ENCODE assay signal across 16 mouse cellular contexts in genomic region chr15:83423589-83424384, GRCm38 (mm10). TPM values are rescaled to one million over a fixed set of nuclear protein-coding genes. Genes with fewer than 3 reads are reported as not detected.
A peak's percentile ranks its signal among the peaks of the same experiment; 100 is the strongest.
DNase-seq lines count a peak whose midpoint lies in the region; ATAC-seq and TF ChIP-seq lines count a peak whose summit lies in the region.
"Had no signal": no experiment of that assay in that cellular context is flagged by ENCODE, and none has a peak within 500 bp of the region (broad histone marks: within the 10 kb centered on the region; RNA-seq: fewer than 3 reads in every experiment).

No protein-coding gene starts in this region.

- no peak overlapping the region for H3K4me2 ChIP-seq in kidney, embryonic 15.5 days
- H3K4me2 ChIP-seq in intestine, postnatal 0 days (replicated peaks; ENCODE audit: low read depth) = no peak overlapping the region
- H3K4me2 ChIP-seq: forebrain, embryonic 12.5 days; limb, embryonic 15.5 days had no signal

- no peaks in the 10 kb centered on the region for H3K36me3 ChIP-seq in kidney, embryonic 15.5 days
- no peaks in the 10 kb centered on the region for H3K36me3 ChIP-seq in intestine, postnatal 0 days (ENCODE audit: control insufficient read depth, insufficient read depth)
- H3K36me3 ChIP-seq: embryonic facial prominence, embryonic 10.5 days; forebrain, embryonic 12.5 days; limb, embryonic 15.5 days; midbrain, embryonic 10.5 days had no signal

- no peaks in the 10 kb centered on the region for H3K27me3 ChIP-seq in kidney, embryonic 15.5 days
- no peaks in the 10 kb centered on the region for H3K27me3 ChIP-seq in intestine, postnatal 0 days (replicated peaks; ENCODE audit: control insufficient read depth, insufficient read depth, low read length)
- H3K27me3 ChIP-seq: forebrain, embryonic 12.5 days; limb, embryonic 15.5 days; Patski had no signal

- peak; percentile 64; the same call in 1 of the 2 replicates for ATAC-seq in kidney, embryonic 15.5 days (replicated peaks; ENCODE audit: low FRiP score)
- no peak for ATAC-seq in intestine, postnatal 0 days
- ATAC-seq: hindbrain, embryonic 16.5 days; Patski had no signal

- H3K4me3 ChIP-seq in kidney, embryonic 15.5 days (replicated peaks) = no peak overlapping the region
- no peak overlapping the region for H3K4me3 ChIP-seq in intestine, postnatal 0 days (ENCODE audit: low read depth, low read length)
- H3K4me3 ChIP-seq: embryonic facial prominence, embryonic 10.5 days; forebrain, embryonic 12.5 days; limb, embryonic 15.5 days; midbrain, embryonic 10.5 days had no signal

- no peak for DNase-seq in kidney, adult 8-10 months
- DNase-seq in c-Kit-positive CD71-positive TER-119-positive erythroid progenitor cells, embryonic 14.5 days (ENCODE audit: low spot score) = peak; percentile 51
- DNase-seq in spleen, postnatal 36 days (ENCODE audit: low spot score in 2 of 2) = peak; percentile 44 to 69
- DNase-seq in left cerebral cortex, adult 8-10 months (ENCODE audit: low spot score in 2 of 2) = no peak
- DNase-seq in cerebellum, adult 9-11 months = no peak
- DNase-seq: adrenal gland, adult 8-10 months; gastrocnemius, postnatal 25 days; kidney, postnatal 10 days had no signal

- 0 out of 2 replicates have a peak, but pooled peaks have one; percentile 14 for TF ChIP-seq CTCF in intestine, postnatal 0 days (IDR thresholded peaks at IDR 0.05; ENCODE audit: low read depth)

- 62% methylated on average over 5 of the region's 5 CpGs for WGBS in kidney, embryonic 15.5 days
- WGBS in intestine, postnatal 0 days = 42% methylated on average over 5 of the region's 5 CpGs

- no peak overlapping the region for H3K27ac ChIP-seq in kidney, embryonic 15.5 days
- H3K27ac ChIP-seq in intestine, postnatal 0 days (ENCODE audit: low read depth, low read length) = no peak overlapping the region
- H3K27ac ChIP-seq: embryonic facial prominence, embryonic 10.5 days; forebrain, embryonic 12.5 days; limb, embryonic 15.5 days; midbrain, embryonic 10.5 days had no signal

- no peaks in the 10 kb centered on the region for H3K9me3 ChIP-seq in kidney, embryonic 15.5 days (replicated peaks)
- no peaks in the 10 kb centered on the region for H3K9me3 ChIP-seq in intestine, postnatal 0 days (ENCODE audit: control insufficient read depth)
- H3K9me3 ChIP-seq: embryonic facial prominence, embryonic 10.5 days; forebrain, embryonic 12.5 days; limb, embryonic 15.5 days; midbrain, embryonic 10.5 days had no signal

- no peak overlapping the region for H3K9ac ChIP-seq in kidney, embryonic 15.5 days
- no peak overlapping the region for H3K9ac ChIP-seq in intestine, postnatal 0 days (ENCODE audit: low read depth, low read length)
- H3K9ac ChIP-seq: forebrain, embryonic 12.5 days; limb, embryonic 15.5 days had no signal

- peaks cover 49% of the 10 kb centered on the region for H3K4me1 ChIP-seq in kidney, embryonic 15.5 days
- no peaks in the 10 kb centered on the region for H3K4me1 ChIP-seq in intestine, postnatal 0 days (replicated peaks; ENCODE audit: control insufficient read depth, insufficient read depth, low read length)

RNA-seq across cellular contexts. Expression of gene Pacsin2, which starts 40.6 kb away (rescaled TPM):
- polyA plus RNA-seq in kidney, embryonic 15.5 days (2015; fragmentation: Nextera tagmentation; extraction: Ambion mirVana) = 74.6 and 76.4 TPM in 2 replicates
- 40.9 and 47.3 TPM in 2 replicates for polyA plus RNA-seq in intestine, postnatal 0 days (2015; fragmentation: Nextera tagmentation; extraction: Ambion mirVana)
- total RNA-seq in left cerebral cortex, adult 8-10 months (2022) = 100 to 1,000 TPM in 2 of 4 experiments, 10 to 100 TPM in 2; 86.2 to 103 (median 98.5) TPM

Comparison
In these comparisons a context has a peak if more than half of its experiments do, and no peak if none do; other contexts are left out.
1. DNase-seq: peak in c-Kit-positive CD71-positive TER-119-positive erythroid progenitor cells, embryonic 14.5 days (single experiment) and spleen, postnatal 36 days (2 of 2); none in kidney, adult 8-10 months (0 of 2), left cerebral cortex, adult 8-10 months (0 of 2) and cerebellum, adult 9-11 months (single experiment).